12 mouse cellular contexts compared by ENCODE assay signal in genomic region chr11:75158432-75158831, GRCm38 (mm10). TPM values are rescaled to one million over a fixed set of nuclear protein-coding genes. Genes with fewer than 3 reads are reported as not detected.
DNase-seq lines count a peak whose midpoint lies in the region; ATAC-seq and TF ChIP-seq lines count a peak whose summit lies in the region.
"Had no signal": no experiment of that assay in that cellular context is flagged by ENCODE, and none has a peak within 500 bp of the region (broad histone marks: within the 10 kb centered on the region; RNA-seq: fewer than 3 reads in every experiment).

No protein-coding gene starts in this region.

- H3K27me3 ChIP-seq in heart, embryonic 12.5 days (replicated peaks), result peaks cover 7% of the 10 kb centered on the region
- no peaks in the 10 kb centered on the region for H3K27me3 ChIP-seq in lung, postnatal 0 days (replicated peaks; ENCODE audit: insufficient read depth, low read length)
- H3K27me3 ChIP-seq in intestine, embryonic 14.5 days (replicated peaks; ENCODE audit: control insufficient read depth, insufficient read depth, low read length), result no peaks in the 10 kb centered on the region
- no peaks in the 10 kb centered on the region for H3K27me3 ChIP-seq in stomach, embryonic 15.5 days (replicated peaks)

- DNase-seq in heart, adult 11 months, result peak; percentile 97
- DNase-seq in lung, postnatal 0 days (ENCODE audit: low spot score), result peak; percentile 68
- no peak for DNase-seq in lung, adult 2 months
- no peak for DNase-seq in intestine, embryonic 14.5 days (ENCODE audit: low spot score)
- no peak for DNase-seq in frontal cortex, postnatal 14 days (ENCODE audit: low spot score in 2 of 2)
- no peak for DNase-seq in spleen, postnatal 4 days (ENCODE audit: low spot score in 2 of 2)
- DNase-seq: thymus, postnatal 14 days had no signal

- no peak overlapping the region for H3K4me3 ChIP-seq in heart, embryonic 12.5 days
- no peak overlapping the region for H3K4me3 ChIP-seq in lung, postnatal 0 days (ENCODE audit: low read depth, low read length)
- H3K4me3 ChIP-seq in lung, adult 2 months (replicated peaks; ENCODE audit: extremely low read depth, low read depth, low read length), result no peak overlapping the region
- no peak overlapping the region for H3K4me3 ChIP-seq in intestine, embryonic 14.5 days (ENCODE audit: low read depth, low read length)
- no peak overlapping the region for H3K4me3 ChIP-seq in stomach, embryonic 15.5 days (replicated peaks)
- H3K4me3 ChIP-seq: embryonic facial prominence, embryonic 13.5 days; midbrain, embryonic 12.5 days had no signal

- WGBS in heart, embryonic 12.5 days, result 94% methylated on average over 14 of the region's 14 CpGs
- WGBS in lung, postnatal 0 days, result 67% methylated on average over 14 of the region's 14 CpGs
- WGBS in lung, adult 2 months, result 72% methylated on average over 14 of the region's 14 CpGs
- 84% methylated on average over 14 of the region's 14 CpGs for whole genome bisulfite sequencing in intestine, embryonic 14.5 days
- WGBS in stomach, embryonic 15.5 days, result 80% methylated on average over 14 of the region's 14 CpGs

- H3K27ac ChIP-seq in heart, embryonic 12.5 days (ENCODE audit: poor library complexity, severe bottlenecking), result no peak overlapping the region
- H3K27ac ChIP-seq in lung, postnatal 0 days (ENCODE audit: low read length), result 0 out of 2 replicates have a peak overlapping the region, but pooled peaks have one; percentile 33
- H3K27ac ChIP-seq in intestine, embryonic 14.5 days (ENCODE audit: low read depth), result peak overlapping the region; percentile 38; the same call in 1 of the 2 replicates
- peak overlapping the region; percentile 75 for H3K27ac ChIP-seq in stomach, embryonic 15.5 days
- H3K27ac ChIP-seq: embryonic facial prominence, embryonic 13.5 days; midbrain, embryonic 12.5 days had no signal

- H3K4me1 ChIP-seq in heart, embryonic 12.5 days (replicated peaks), result peaks cover 36% of the 10 kb centered on the region
- H3K4me1 ChIP-seq in lung, postnatal 0 days (ENCODE audit: insufficient read depth, low read depth, low read length), result peaks cover 12% of the 10 kb centered on the region; the same call in 1 of the 2 replicates
- peaks cover 6% of the 10 kb centered on the region for H3K4me1 ChIP-seq in lung, adult 2 months (ENCODE audit: control insufficient read depth, insufficient read depth, low read length)
- H3K4me1 ChIP-seq in intestine, embryonic 14.5 days (replicated peaks; ENCODE audit: control insufficient read depth, insufficient read depth, low read length), result peaks cover 48% of the 10 kb centered on the region
- H3K4me1 ChIP-seq in stomach, embryonic 15.5 days, result peaks cover 73% of the 10 kb centered on the region
- H3K4me1 ChIP-seq: midbrain, embryonic 12.5 days had no signal

- no peak for TF ChIP-seq CTCF in lung, postnatal 0 days (IDR thresholded peaks at IDR 0.05)
- no peak for TF ChIP-seq CTCF in lung, adult 2 months (IDR thresholded peaks at IDR 0.05; ENCODE audit: insufficient read depth, low read length)

- no peak for ATAC-seq in heart, embryonic 12.5 days (ENCODE audit: insufficient number of reproducible peaks, low FRiP score)
- ATAC-seq in lung, postnatal 0 days, result peak; percentile 9; the same call in 1 of the 2 replicates
- ATAC-seq in intestine, embryonic 14.5 days (replicated peaks; ENCODE audit: low FRiP score, low TSS enrichment, low read depth), result no peak
- ATAC-seq in stomach, embryonic 15.5 days (ENCODE audit: insufficient read depth, low FRiP score, low read depth), result no peak
- ATAC-seq: inflammation-experienced regulatory T-cells, adult 6 months had no signal

- H3K9me3 ChIP-seq in heart, embryonic 12.5 days (replicated peaks), result no peaks in the 10 kb centered on the region
- H3K9me3 ChIP-seq in lung, postnatal 0 days (ENCODE audit: low read length), result no peaks in the 10 kb centered on the region
- no peaks in the 10 kb centered on the region for H3K9me3 ChIP-seq in intestine, embryonic 14.5 days (ENCODE audit: control insufficient read depth, low read length)
- no peaks in the 10 kb centered on the region for H3K9me3 ChIP-seq in stomach, embryonic 15.5 days
- H3K9me3 ChIP-seq: embryonic facial prominence, embryonic 13.5 days; midbrain, embryonic 12.5 days had no signal

- H3K9ac ChIP-seq in heart, embryonic 12.5 days, result no peak overlapping the region
- no peak overlapping the region for H3K9ac ChIP-seq in lung, postnatal 0 days (replicated peaks; ENCODE audit: low read depth)
- no peak overlapping the region for H3K9ac ChIP-seq in intestine, embryonic 14.5 days (ENCODE audit: low read length)
- no peak overlapping the region for H3K9ac ChIP-seq in stomach, embryonic 15.5 days
- H3K9ac ChIP-seq: embryonic facial prominence, embryonic 13.5 days; midbrain, embryonic 12.5 days had no signal

- no peak overlapping the region for H3K4me2 ChIP-seq in heart, embryonic 12.5 days
- H3K4me2 ChIP-seq in lung, postnatal 0 days (replicated peaks; ENCODE audit: low read depth, low read length), result no peak overlapping the region
- H3K4me2 ChIP-seq in intestine, embryonic 14.5 days (ENCODE audit: low read length), result no peak overlapping the region
- H3K4me2 ChIP-seq in stomach, embryonic 15.5 days, result no peak overlapping the region
- H3K4me2 ChIP-seq: embryonic facial prominence, embryonic 13.5 days; midbrain, embryonic 12.5 days had no signal

- H3K36me3 ChIP-seq in heart, embryonic 12.5 days, result peaks cover 19% of the 10 kb centered on the region
- H3K36me3 ChIP-seq in lung, postnatal 0 days (ENCODE audit: insufficient read depth, low read length), result peaks cover 13% of the 10 kb centered on the region
- peaks cover 41% of the 10 kb centered on the region for H3K36me3 ChIP-seq in intestine, embryonic 14.5 days (ENCODE audit: control insufficient read depth, insufficient read depth, low read length)
- peaks cover 18% of the 10 kb centered on the region; the same call in 1 of the 2 replicates for H3K36me3 ChIP-seq in stomach, embryonic 15.5 days

- no peak for TF ChIP-seq POLR2A in lung, adult 2 months (IDR thresholded peaks at IDR 0.05; ENCODE audit: borderline replicate concordance, extremely low read depth, low read depth, low read length)

- TF ChIP-seq EP300 in lung, postnatal 0 days (IDR thresholded peaks at IDR 0.05), result no peak

RNA-seq across cellular contexts. Expression of gene Hic1, which starts 10.9 kb away (rescaled TPM):
- 13.3 and 13.8 TPM in 2 replicates for polyA plus RNA-seq in heart, embryonic 12.5 days (2016; fragmentation: Nextera tagmentation; extraction: Ambion mirVana)
- polyA plus RNA-seq in lung, postnatal 0 days (2015; fragmentation: Nextera tagmentation; extraction: Ambion mirVana), result 9.9 and 13.4 TPM in 2 replicates
- 21.4 and 33.8 TPM in 2 replicates for polyA plus RNA-seq in lung, adult 2 months (2012; rRNA removed)
- 13.0 and 14.5 TPM in 2 replicates for polyA plus RNA-seq in intestine, embryonic 14.5 days (2014; fragmentation: Nextera tagmentation; extraction: Ambion mirVana)
- polyA plus RNA-seq in stomach, embryonic 15.5 days (2015; fragmentation: Nextera tagmentation; extraction: Ambion mirVana), result 25.3 and 28.0 TPM in 2 replicates

RNA-seq across cellular contexts. Expression of gene Ovca2, which starts 20.2 kb away (rescaled TPM):
- 19.4 and 20.5 TPM in 2 replicates for polyA plus RNA-seq in heart, embryonic 12.5 days (2016; fragmentation: Nextera tagmentation; extraction: Ambion mirVana)
- polyA plus RNA-seq in lung, postnatal 0 days (2015; fragmentation: Nextera tagmentation; extraction: Ambion mirVana), result 19.7 and 22.0 TPM in 2 replicates
- 15.3 and 21.1 TPM in 2 replicates for polyA plus RNA-seq in lung, adult 2 months (2012; rRNA removed)
- 29.9 and 32.2 TPM in 2 replicates for polyA plus RNA-seq in intestine, embryonic 14.5 days (2014; fragmentation: Nextera tagmentation; extraction: Ambion mirVana)
- 21.0 and 22.2 TPM in 2 replicates for polyA plus RNA-seq in stomach, embryonic 15.5 days (2015; fragmentation: Nextera tagmentation; extraction: Ambion mirVana)

RNA-seq across cellular contexts. Expression of gene Dph1, which starts 32.6 kb away (rescaled TPM):
- 23.3 and 23.5 TPM in 2 replicates for polyA plus RNA-seq in heart, embryonic 12.5 days (2016; fragmentation: Nextera tagmentation; extraction: Ambion mirVana)
- 11.3 and 14.8 TPM in 2 replicates for polyA plus RNA-seq in lung, postnatal 0 days (2015; fragmentation: Nextera tagmentation; extraction: Ambion mirVana)
- polyA plus RNA-seq in lung, adult 2 months (2012; rRNA removed), result 21.0 and 25.7 TPM in 2 replicates
- polyA plus RNA-seq in intestine, embryonic 14.5 days (2014; fragmentation: Nextera tagmentation; extraction: Ambion mirVana), result 27.9 and 31.5 TPM in 2 replicates
- 18.4 and 21.3 TPM in 2 replicates for polyA plus RNA-seq in stomach, embryonic 15.5 days (2015; fragmentation: Nextera tagmentation; extraction: Ambion mirVana)

RNA-seq across cellular contexts. Expression of gene Rtn4rl1, which starts 35.2 kb away (rescaled TPM):
- polyA plus RNA-seq in heart, embryonic 12.5 days (2016; fragmentation: Nextera tagmentation; extraction: Ambion mirVana), result 16.3 and 16.8 TPM in 2 replicates
- 3.6 and 4.3 TPM in 2 replicates for polyA plus RNA-seq in lung, postnatal 0 days (2015; fragmentation: Nextera tagmentation; extraction: Ambion mirVana)
- 11.6 and 12.5 TPM in 2 replicates for polyA plus RNA-seq in lung, adult 2 months (2012; rRNA removed)
- 1.6 and 2.0 TPM in 2 replicates for polyA plus RNA-seq in intestine, embryonic 14.5 days (2014; fragmentation: Nextera tagmentation; extraction: Ambion mirVana)
- polyA plus RNA-seq in stomach, embryonic 15.5 days (2015; fragmentation: Nextera tagmentation; extraction: Ambion mirVana), result 2.2 and 2.3 TPM in 2 replicates

Comparison
In these comparisons a context has a peak if more than half of its experiments do, and no peak if none do; other contexts are left out.
1. DNase-seq: peak in heart, adult 11 months (single experiment) and lung, postnatal 0 days (single experiment); none in lung, adult 2 months (single experiment), intestine, embryonic 14.5 days (single experiment), frontal cortex, postnatal 14 days (0 of 2) and spleen, postnatal 4 days (0 of 2).